Mouse (Mus musculus): ENCODE measurements around the gene Capn6.

Capn6 gene

GRCm38 (mm10) chrX:143827212-143827611, at the start of gene Capn6:
TSS of gene Capn6 (minus strand) at chrX:143827414.
- DNase-seq (ENCODE audit: low spot score in 2 of 2) = no peak

GRCm38 (mm10) chrX:143867129-143867664, 40.0 kb upstream of the Capn6 start:
- DNase-seq (ENCODE audit: low spot score in 2 of 2) = no peak

DNA sequence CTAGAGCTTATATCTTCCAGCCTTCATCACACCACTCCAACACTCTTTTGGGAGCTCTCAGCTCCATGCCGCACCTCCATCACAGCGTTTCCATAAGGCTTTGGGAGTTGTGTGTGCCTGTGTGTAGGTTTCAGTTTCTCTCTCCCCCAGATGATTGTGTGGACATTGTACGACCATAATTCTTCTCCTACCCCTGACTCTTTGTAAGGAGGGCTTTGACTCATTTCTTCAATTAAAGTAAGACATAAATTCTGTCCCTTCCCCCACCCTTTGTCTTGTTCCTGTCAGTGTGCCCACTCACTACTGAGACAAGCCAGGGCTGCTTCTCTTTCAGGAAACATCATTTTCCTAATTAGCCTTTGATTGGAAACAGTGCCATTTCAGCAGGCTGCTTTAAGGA, 24.1 kb upstream of the Capn6 start:
- DNase-seq (ENCODE audit: low spot score in 2 of 2) = no peak

DNA sequence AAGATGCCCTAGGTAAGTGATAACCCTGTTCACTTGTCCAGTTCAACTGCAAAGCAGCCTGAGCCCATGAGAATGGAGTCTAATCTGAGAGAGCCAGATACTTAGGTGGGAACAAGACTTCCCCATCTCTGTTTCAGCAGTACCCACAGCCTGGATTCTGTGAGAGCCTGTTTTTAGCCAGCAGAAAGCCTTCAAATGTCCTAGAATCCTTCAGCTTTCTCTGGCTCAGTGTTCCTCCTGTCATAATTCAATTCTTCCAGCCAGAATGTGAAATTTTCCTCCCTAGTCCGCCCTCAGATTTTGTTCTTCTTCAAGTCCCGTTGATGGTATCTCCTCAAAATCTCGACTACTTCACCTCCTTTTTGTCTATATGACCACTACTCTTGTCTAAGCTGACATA, 22.8 kb upstream of the Capn6 start:
- DNase-seq (ENCODE audit: low spot score in 2 of 2) = no peak

GRCm38 (mm10) chrX:143846637-143847036, 19.4 kb upstream of the Capn6 start:
- DNase-seq (ENCODE audit: low spot score in 2 of 2) = no peak

DNA sequence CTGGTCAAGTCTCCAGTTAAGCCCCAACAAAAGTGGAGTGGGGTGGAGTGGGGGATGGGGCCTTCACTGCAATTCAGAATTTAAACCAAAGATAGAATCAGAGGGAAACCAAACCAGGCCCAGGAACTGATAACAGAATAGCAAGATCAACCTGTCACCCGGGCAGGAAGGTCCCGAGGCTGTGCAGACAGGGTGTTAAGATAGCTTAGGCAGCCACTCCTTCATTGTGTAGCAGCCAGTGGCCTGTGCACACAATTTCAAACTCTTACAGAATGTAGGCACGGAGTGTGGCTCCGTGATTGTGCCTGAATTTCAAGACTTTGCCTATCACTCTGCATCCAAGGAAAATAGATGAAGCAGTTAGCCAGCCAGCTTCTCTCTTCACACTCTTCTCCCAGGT, 693 bp downstream of the Capn6 start:
- DNase-seq (ENCODE audit: low spot score in 2 of 2) = no peak

DNA sequence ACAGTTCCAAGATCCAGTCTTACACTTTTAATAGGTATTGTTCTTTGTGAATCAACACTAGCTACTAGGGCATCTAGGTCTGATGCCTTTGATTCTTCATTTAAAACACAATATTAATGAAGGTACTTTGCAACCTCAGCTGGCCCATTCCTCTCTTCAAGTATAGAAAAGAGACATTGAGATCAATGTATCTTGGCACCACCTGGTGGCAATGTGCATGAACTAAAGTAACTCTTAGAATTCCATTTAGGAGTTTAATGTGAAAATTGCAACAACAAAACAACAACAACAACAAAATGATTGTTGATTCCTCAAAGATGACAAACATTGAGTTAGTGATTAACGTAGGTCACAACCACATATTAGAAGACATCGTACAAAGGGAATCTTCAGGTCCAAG, 8.3 kb downstream of the Capn6 start:
- DNase-seq (ENCODE audit: low spot score in 2 of 2) = no peak

DNA sequence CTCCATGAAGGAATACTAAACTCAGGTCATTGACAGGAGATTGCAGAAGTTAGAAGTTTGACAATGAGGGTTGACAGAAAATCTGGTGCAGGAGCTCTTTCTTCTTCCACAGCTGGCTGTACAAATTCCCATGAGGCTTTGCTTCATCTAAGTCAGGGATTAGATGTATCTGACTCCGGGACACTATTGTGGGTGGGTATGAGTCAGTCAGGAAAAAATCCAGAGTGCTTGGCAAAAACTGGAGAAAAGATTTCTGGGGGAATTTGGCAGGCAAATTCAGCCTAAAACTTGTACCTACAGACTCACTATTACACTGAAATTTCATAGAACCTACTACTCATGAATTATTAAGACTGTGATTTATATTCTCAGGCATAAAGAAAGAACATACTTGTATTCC, 11.3 kb downstream of the Capn6 start:
- DNase-seq (ENCODE audit: low spot score in 2 of 2) = no peak

GRCm38 (mm10) chrX:143762556-143762955, 64.7 kb downstream of the Capn6 start:
- no peak for DNase-seq (ENCODE audit: low spot score in 2 of 2)
